Mouse (Mus musculus): Measurements from ENCODE around the gene Folr1. TPM values are rescaled to one million over a fixed set of nuclear protein-coding genes. Genes with fewer than 3 reads are reported as not detected.
A peak's percentile ranks its signal among the peaks of the same experiment; 100 is the strongest.

Gene Folr1
- polyA plus RNA-seq, 1 experiment = 1.6 TPM

DNA sequence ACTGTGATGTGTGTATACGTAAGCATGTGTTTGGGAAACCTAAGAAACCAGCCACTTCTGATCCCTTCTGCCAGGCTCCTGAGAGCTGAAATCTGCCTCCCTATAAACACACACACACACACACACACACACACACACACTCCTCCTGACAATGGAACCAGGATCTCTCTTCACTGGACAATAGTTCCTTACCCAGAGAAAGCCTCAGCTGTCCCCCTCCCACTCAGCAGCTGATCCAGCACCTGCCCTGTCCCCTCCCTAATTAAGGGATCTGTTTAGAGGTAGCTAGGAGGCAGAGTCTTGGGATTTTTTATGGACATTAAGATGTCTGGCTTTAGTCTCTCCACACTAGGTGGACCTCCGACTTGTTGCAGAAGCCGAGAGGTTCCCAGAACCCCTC lies 35.7 kb downstream of the Folr1 start:
- peak overlapping the region; percentile 70; the same call in 1 of the 2 replicates for H3K4me3 ChIP-seq (ENCODE audit: insufficient read depth, low read length)

DNA sequence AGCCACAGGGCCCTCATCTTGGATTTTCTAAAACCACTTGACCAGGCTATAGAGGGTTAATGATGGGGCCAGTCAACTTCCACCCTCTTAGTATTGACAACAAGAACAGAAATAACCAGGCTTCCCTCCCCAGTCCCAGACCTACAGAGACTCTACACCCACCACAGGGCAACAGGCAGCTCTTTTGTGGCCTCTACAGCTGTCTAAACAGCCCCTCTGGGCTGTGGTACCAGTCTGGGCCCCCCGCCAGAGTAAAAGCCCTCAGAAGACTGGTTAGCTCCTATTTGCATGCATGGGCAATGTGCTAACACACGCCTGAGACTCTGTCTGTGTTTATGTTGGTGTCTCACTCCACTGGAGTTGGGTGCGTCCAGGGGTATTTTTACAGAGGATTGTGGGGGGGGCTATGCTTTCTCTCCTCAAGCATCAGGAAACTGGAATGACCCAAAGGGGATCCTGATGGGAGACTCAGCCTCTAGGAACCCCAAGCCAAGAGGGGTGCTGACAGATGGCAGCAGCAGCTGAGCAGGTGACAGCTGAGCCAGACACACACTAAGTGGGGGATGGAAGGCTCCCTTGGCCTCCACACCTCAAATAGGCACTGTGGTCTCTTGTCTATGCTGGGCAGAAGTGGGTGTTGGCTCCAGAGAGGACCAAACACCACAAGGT lies 36.5 kb downstream of the Folr1 start:
- Histone ChIP-seq H3K4me3 (ENCODE audit: insufficient read depth, low read length) (no peak overlapping the region), H3K4me1 (ENCODE audit: control insufficient read depth, insufficient read depth, low read length) (peaks cover 19% of the 10 kb centered on the region)
- TF ChIP-seq CTCF (IDR thresholded peaks at IDR 0.05; ENCODE audit: low read depth, low read length) = no peak
- no peak for TF ChIP-seq POLR2A (IDR thresholded peaks at IDR 0.05; ENCODE audit: borderline replicate concordance, low read depth, low read length)

More for the DNA sequence above, 35.7 kb downstream of the Folr1 start:
- no peak overlapping the region for H3K27ac ChIP-seq (ENCODE audit: insufficient read depth, low read depth, low read length)
- peaks cover 25% of the 10 kb centered on the region for H3K4me1 ChIP-seq (ENCODE audit: control insufficient read depth, insufficient read depth, low read length)
- TF ChIP-seq CTCF (IDR thresholded peaks at IDR 0.05; ENCODE audit: low read depth, low read length) = no peak
- TF ChIP-seq POLR2A (IDR thresholded peaks at IDR 0.05; ENCODE audit: borderline replicate concordance, low read depth, low read length) = no peak

GRCm38 (mm10) chr7:101833352-101833751 lies 37.2 kb downstream of the Folr1 start:
- TF ChIP-seq POLR2A (IDR thresholded peaks at IDR 0.05; ENCODE audit: borderline replicate concordance, low read depth, low read length) = no peak
- TF ChIP-seq CTCF (IDR thresholded peaks at IDR 0.05; ENCODE audit: low read depth, low read length) = no peak
- Histone ChIP-seq H3K4me1 (ENCODE audit: control insufficient read depth, insufficient read depth, low read length) (peaks cover 12% of the 10 kb centered on the region), H3K4me3 (ENCODE audit: insufficient read depth, low read length) (no peak overlapping the region), H3K27ac (ENCODE audit: insufficient read depth, low read depth, low read length) (no peak overlapping the region)

More for the DNA sequence above, 36.5 kb downstream of the Folr1 start:
- no peak overlapping the region for H3K27ac ChIP-seq (ENCODE audit: insufficient read depth, low read depth, low read length)

GRCm38 (mm10) chr7:101832372-101832771 lies 38.2 kb downstream of the Folr1 start:
- no peak overlapping the region for H3K27ac ChIP-seq (ENCODE audit: insufficient read depth, low read depth, low read length)
- no peak overlapping the region for H3K4me3 ChIP-seq (ENCODE audit: insufficient read depth, low read length)
- H3K4me1 ChIP-seq (ENCODE audit: control insufficient read depth, insufficient read depth, low read length) = peaks cover 11% of the 10 kb centered on the region
- TF ChIP-seq CTCF (IDR thresholded peaks at IDR 0.05; ENCODE audit: low read depth, low read length) (no peak), POLR2A (IDR thresholded peaks at IDR 0.05; ENCODE audit: borderline replicate concordance, low read depth, low read length) (no peak)

- no peak for TF ChIP-seq POLR2A (IDR thresholded peaks at IDR 0.05; ENCODE audit: borderline replicate concordance, low read depth, low read length)
- TF ChIP-seq CTCF (IDR thresholded peaks at IDR 0.05; ENCODE audit: low read depth, low read length) = no peak
- Histone ChIP-seq H3K4me3 (ENCODE audit: insufficient read depth, low read length) (no peak overlapping the region), H3K27ac (ENCODE audit: insufficient read depth, low read depth, low read length) (no peak overlapping the region), H3K4me1 (ENCODE audit: control insufficient read depth, insufficient read depth, low read length) (peaks cover 11% of the 10 kb centered on the region)
Measured at GRCm38 (mm10) chr7:101831437-101831836, 39.2 kb downstream of the Folr1 start.

DNA sequence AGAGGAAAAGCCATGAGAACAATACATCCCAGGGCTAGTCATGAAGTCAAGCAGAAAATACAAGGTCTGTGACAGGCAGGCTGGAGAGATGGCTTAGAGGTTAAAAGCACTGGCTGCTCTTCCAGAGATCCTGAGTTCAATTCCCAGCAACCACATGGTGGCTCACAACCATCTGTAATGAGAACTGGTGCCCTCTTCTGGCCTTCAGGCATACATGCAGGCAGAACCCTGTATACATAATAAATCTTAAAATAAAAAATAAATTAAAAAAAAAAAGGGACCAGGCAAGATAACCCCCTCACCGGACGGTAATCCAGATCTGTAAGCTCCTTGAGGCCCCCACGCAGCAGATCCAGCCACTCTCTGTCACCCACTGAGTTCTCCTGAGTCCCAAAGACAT lies 40.2 kb downstream of the Folr1 start:
- TF ChIP-seq CTCF (IDR thresholded peaks at IDR 0.05; ENCODE audit: low read depth, low read length) = peak; percentile 16; the same call in 1 of the 2 replicates
- TF ChIP-seq POLR2A (IDR thresholded peaks at IDR 0.05; ENCODE audit: borderline replicate concordance, low read depth, low read length) = no peak
- Histone ChIP-seq H3K27ac (ENCODE audit: insufficient read depth, low read depth, low read length) (no peak overlapping the region), H3K4me1 (ENCODE audit: control insufficient read depth, insufficient read depth, low read length) (peaks cover 9% of the 10 kb centered on the region), H3K4me3 (ENCODE audit: insufficient read depth, low read length) (no peak overlapping the region)

- no peak overlapping the region for H3K4me3 ChIP-seq (ENCODE audit: insufficient read depth, low read length)
- H3K27ac ChIP-seq (ENCODE audit: insufficient read depth, low read depth, low read length) = no peak overlapping the region
- TF ChIP-seq POLR2A (IDR thresholded peaks at IDR 0.05; ENCODE audit: borderline replicate concordance, low read depth, low read length) = no peak
- H3K4me1 ChIP-seq (ENCODE audit: control insufficient read depth, insufficient read depth, low read length) = peaks cover 3% of the 10 kb centered on the region; the same call in 1 of the 2 replicates
Measured at GRCm38 (mm10) chr7:101823758-101824630, 46.6 kb downstream of the Folr1 start.

DNA sequence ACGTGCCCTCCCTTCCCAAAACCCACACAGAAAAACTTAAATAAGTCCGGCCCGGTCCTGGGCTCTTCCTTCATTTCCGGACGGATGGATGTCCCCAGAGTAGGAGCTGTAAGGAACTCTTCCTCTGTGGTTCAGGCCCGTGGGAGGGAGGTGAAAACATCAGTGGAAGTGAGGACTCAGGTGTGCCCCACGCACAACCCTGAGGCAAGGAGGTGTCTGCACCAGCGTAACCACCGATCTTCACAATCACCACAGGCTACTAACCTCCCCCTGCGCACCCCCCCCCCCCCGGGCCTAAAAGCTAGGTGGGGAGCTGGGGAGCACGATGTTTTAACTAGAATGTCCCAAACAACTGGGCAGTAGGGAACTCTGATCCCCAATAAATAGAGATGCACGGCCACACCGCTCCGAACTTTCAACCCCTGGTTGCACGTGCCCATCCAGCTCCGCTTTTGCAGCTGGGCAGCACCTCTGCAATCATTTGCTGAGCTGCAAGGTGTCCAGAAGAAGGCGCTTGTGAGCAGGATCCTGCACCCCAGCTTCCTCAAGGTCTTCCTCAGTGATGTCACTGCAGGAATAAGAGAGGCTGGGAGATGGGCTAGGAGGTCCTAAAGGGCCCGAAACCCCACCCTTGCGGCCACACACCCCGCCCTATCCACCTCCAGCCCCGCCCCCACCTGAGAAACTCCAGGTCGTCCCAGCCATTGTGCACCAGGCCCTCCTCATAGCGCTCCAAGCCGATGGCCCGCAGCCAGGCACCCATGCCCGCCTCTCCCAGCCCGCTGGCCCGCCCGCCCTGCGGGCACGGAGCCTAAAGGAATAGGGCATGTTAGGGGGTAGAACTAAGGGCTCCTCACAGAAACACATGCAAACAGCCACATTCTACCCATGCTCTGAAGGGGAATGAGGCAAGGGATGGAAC lies 47.5 kb downstream of the Folr1 start:
- Histone ChIP-seq H3K4me1 (ENCODE audit: control insufficient read depth, insufficient read depth, low read length) (peaks cover 3% of the 10 kb centered on the region; the same call in 1 of the 2 replicates), H3K27ac (ENCODE audit: insufficient read depth, low read depth, low read length) (no peak overlapping the region), H3K4me3 (ENCODE audit: insufficient read depth, low read length) (no peak overlapping the region)
- TF ChIP-seq POLR2A (IDR thresholded peaks at IDR 0.05; ENCODE audit: borderline replicate concordance, low read depth, low read length) = no peak
- no peak for TF ChIP-seq CTCF (IDR thresholded peaks at IDR 0.05; ENCODE audit: low read depth, low read length)
